Mouse (Mus musculus) telencephalon, adult 2 months (tissue): ENCODE measurements around the gene Mfsd1.

ENCODE experiments used
- DNase-seq: peaks from one replicate; pipeline ENCODE4 v3.0.0-alpha.2; 2011; ENCODE audit warnings: low read depth, low spot score

Mfsd1 gene

GRCm38 (mm10) chr3:67624629-67625028 lies 42.1 kb downstream of the Mfsd1 start:
- DNase-seq, result no peak

- DNase-seq, result peak; percentile 36
Observed at GRCm38 (mm10) chr3:67643135-67643534, 60.6 kb downstream of the Mfsd1 start.

GRCm38 (mm10) chr3:67645640-67646466 lies 63.3 kb downstream of the Mfsd1 start:
- DNase-seq, result no peak
